Mouse (Mus musculus) C2C12 (cell line): ENCODE data around the gene Dscaml1.

Experiments
- CTCF ChIP-seq: IDR thresholded peaks from one replicate; pipeline ENCODE4 v1.5.1; 2011; ENCODE audit not compliant: control insufficient read depth, insufficient read depth, insufficient read length
- FOSL1 ChIP-seq: IDR thresholded peaks from one replicate; pipeline ENCODE4 v1.8.0; 2011; ENCODE audit warnings: mild to moderate bottlenecking, low read length; ENCODE audit not compliant: poor library complexity, insufficient read depth, severe bottlenecking
- MAX ChIP-seq: IDR thresholded peaks from one replicate; pipeline ENCODE4 v1.6.1; 2011; ENCODE audit warnings: mild to moderate bottlenecking, control low read depth
- MYOD1 ChIP-seq: IDR thresholded peaks from one replicate; pipeline ENCODE4 v1.6.1; 2011; ENCODE audit warnings: low read depth; ENCODE audit not compliant: control insufficient read depth, insufficient read length
- USF1 ChIP-seq: IDR thresholded peaks from one replicate; pipeline ENCODE4 v1.6.1; 2011; ENCODE audit warnings: low read depth, mild to moderate bottlenecking, control low read depth, moderate library complexity

DNA sequence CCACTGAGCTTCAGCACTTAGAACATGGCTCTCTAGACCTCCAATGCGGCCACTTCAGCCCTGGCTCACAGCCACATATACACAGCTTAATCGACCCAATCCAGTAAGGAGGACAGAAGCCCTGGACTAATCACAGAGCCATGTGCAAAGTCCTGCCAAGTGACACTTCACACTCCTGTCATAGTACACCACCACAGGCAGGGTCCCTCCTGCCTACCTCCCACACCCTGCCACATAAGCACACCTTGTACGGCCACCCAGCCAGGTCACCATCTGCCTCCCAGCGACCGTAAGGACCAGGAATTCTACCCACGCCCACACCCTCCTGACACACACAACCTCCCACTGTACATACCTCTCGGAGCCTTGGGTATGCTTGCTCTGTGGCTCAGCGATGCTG, 360.6 kb downstream of the Dscaml1 start:
- no peak for TF ChIP-seq USF1
- no peak for TF ChIP-seq MYOD1
- TF ChIP-seq CTCF: no peak
- TF ChIP-seq MAX: no peak
- TF ChIP-seq FOSL1: no peak
